Mouse (Mus musculus): Measurements from ENCODE around the gene 4930402H24Rik. TPM values are rescaled to one million over a fixed set of nuclear protein-coding genes. Genes with fewer than 3 reads are reported as not detected.

The 4930402H24Rik gene
- total RNA-seq, 2 experiments from 2014 or later, result 71.8 to 77.5 TPM

Other genes starting within 250 kb of the 4930402H24Rik start
- 10 to 100 TPM; 59.7 to 72.2 TPM for gene Ddrgk1, start 241.7 kb downstream of the 4930402H24Rik start, total RNA-seq (2021)
- gene Itpa, start 238.8 kb downstream of the 4930402H24Rik start, total RNA-seq (2021), result 10 to 100 TPM; 42.2 to 48.9 TPM
- gene Slc4a11, start 208.9 kb downstream of the 4930402H24Rik start, total RNA-seq (2021), result under 1 TPM; 0.39 to 0.58 TPM
- 100 to 1,000 TPM; 117 to 120 TPM for gene Atrn, start 89 bp upstream of the 4930402H24Rik start, total RNA-seq (2021)
- gene Gfra4, start 136.7 kb upstream of the 4930402H24Rik start, total RNA-seq (2021), result 10 to 100 TPM; 36.0 to 37.5 TPM
- gene Adam33, start 157.4 kb upstream of the 4930402H24Rik start, total RNA-seq (2021), result 1 to 10 TPM; 1.5 to 1.6 TPM
- gene Siglec1, start 180.4 kb upstream of the 4930402H24Rik start, total RNA-seq (2021), result under 1 TPM; 0.39 to 0.57 TPM
- 10 to 100 TPM in 1 of 2 experiments, 1 to 10 TPM in 1; 9.8 to 11.0 TPM for gene Hspa12b, start 220.9 kb upstream of the 4930402H24Rik start, total RNA-seq (2021)
- not detected for gene Gm11037, start 227.1 kb upstream of the 4930402H24Rik start, total RNA-seq (2021)

Data from left cerebral cortex, postnatal 10 days (tissue).